18 mouse cellular contexts compared by ENCODE assay signal in the genomic region with DNA sequence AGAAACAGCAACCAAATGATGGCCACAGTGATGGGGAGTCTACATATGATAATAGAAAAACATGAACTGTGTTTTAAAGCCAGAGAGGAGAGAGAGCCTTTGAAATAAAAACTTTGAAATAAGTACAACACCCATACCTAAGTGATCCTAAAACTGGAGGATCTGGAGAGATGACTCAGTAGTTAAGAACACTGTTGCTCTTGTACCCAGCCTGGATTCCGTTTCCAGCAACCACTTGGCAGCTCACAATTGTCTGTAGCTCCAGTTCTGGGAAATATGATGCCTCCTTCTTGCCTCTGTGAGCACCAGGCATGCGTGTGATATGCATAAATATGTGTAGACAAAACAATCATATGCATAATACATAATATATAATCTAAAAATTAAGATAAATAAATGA.
"Had no signal": no experiment of that assay in that cellular context is flagged by ENCODE, and none has a peak within 500 bp of the region (broad histone marks: within the 10 kb centered on the region; RNA-seq: fewer than 3 reads in every experiment).

No protein-coding gene starts in this region.

- H3K4me3 ChIP-seq: kidney, embryonic 15.5 days; left cerebral cortex, adult 2 months; liver, embryonic 13.5 days; midbrain, embryonic 12.5 days; midbrain, embryonic 15.5 days; neural tube, embryonic 12.5 days; neural tube, embryonic 15.5 days had no signal

- ATAC-seq: midbrain, embryonic 15.5 days had no signal

- H3K4me1 ChIP-seq: kidney, embryonic 15.5 days; liver, embryonic 13.5 days; midbrain, embryonic 12.5 days; midbrain, embryonic 15.5 days; neural tube, embryonic 12.5 days; neural tube, embryonic 15.5 days had no signal

- H3K27ac ChIP-seq: kidney, embryonic 15.5 days; left cerebral cortex, adult 2 months; liver, embryonic 13.5 days; macrophage; midbrain, embryonic 12.5 days; midbrain, embryonic 15.5 days; neural tube, embryonic 12.5 days; neural tube, embryonic 15.5 days; stomach, postnatal 0 days had no signal

- DNase-seq: kidney, postnatal 10 days; kidney, postnatal 36 days; layer of hippocampus, postnatal 36 days; liver, embryonic 13.5 days; lung, adult 2 months; lung, postnatal 14 days; right cerebral cortex, postnatal 14 days; right cerebral cortex, postnatal 4 days; thymus, adult 18-20 months; thymus, postnatal 36 days had no signal
